Mouse (Mus musculus): Measurements from ENCODE around the gene Hddc2.
"Not testable (repeated sequence)": the region's sequence is repeated elsewhere in the genome, so short reads cannot be mapped to it uniquely, and the experiment has no call there.

Gene Hddc2

GRCm38 (mm10) chr10:31354886-31355461 lies 41.8 kb downstream of the Hddc2 start:
- no peak for DNase-seq

DNA sequence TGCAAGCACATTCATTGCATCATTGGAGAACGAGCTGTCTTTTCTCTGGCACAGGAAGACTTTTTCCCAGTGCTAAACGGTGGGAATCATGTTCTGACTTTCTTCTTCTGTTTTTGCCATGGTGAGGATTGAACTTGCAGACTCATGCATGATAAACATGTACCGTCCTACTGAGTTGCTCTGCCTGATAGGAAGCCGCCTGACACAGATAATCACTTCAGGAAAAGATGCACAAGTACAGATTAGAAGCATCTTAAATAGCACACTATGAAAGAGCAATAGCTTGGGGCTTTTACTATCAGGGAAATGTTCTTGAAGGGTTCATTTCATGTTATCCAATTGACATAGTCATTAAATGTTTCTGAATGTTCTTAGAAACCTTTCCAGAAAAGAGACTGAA lies 46.6 kb downstream of the Hddc2 start:
- DNase-seq = no peak

GRCm38 (mm10) chr10:31370200-31370599 lies 57.0 kb downstream of the Hddc2 start:
- DNase-seq = not testable (repeated sequence)

Data from kidney, postnatal 25 days (tissue).